Mouse (Mus musculus): Measurements from ENCODE around the gene Olfr623. TPM values are rescaled to one million over a fixed set of nuclear protein-coding genes. Genes with fewer than 3 reads are reported as not detected.

The Olfr623 gene
- not detected in 2 replicates for polyA plus RNA-seq (2016; fragmentation: Nextera tagmentation; extraction: Ambion mirVana)

GRCm38 (mm10) chr7:103663598-103663997 is at the start of gene Olfr623:
TSS of gene Olfr623 (minus strand) at chr7:103663698.
- no peak for DNase-seq (ENCODE audit: low spot score)
- Histone ChIP-seq H3K4me3 (no peak within 1 kb of the TSS), H3K36me3 (no peaks in the 10 kb centered on the region), H3K4me1 (no peaks in the 10 kb centered on the region), H3K27me3 (ENCODE audit: low read depth, poor library complexity, severe bottlenecking) (no peaks in the 10 kb centered on the region), H3K27ac (no peak within 1 kb of the TSS), H3K9me3 (replicated peaks) (no peaks in the 10 kb centered on the region)

- Histone ChIP-seq H3K36me3 (no peaks in the 10 kb centered on the region), H3K27ac (no peak overlapping the region), H3K9me3 (replicated peaks) (no peaks in the 10 kb centered on the region), H3K27me3 (ENCODE audit: low read depth, poor library complexity, severe bottlenecking) (no peaks in the 10 kb centered on the region), H3K4me1 (no peaks in the 10 kb centered on the region), H3K4me3 (no peak overlapping the region)
- DNase-seq (ENCODE audit: low spot score) = no peak
- WGBS = 28% methylated on average over 2 of the region's 2 CpGs
Observed at GRCm38 (mm10) chr7:103712024-103712423, 48.5 kb upstream of the Olfr623 start.

GRCm38 (mm10) chr7:103699469-103699868 is 36.0 kb upstream of the Olfr623 start:
- H3K4me1 ChIP-seq = no peaks in the 10 kb centered on the region
- H3K9me3 ChIP-seq (replicated peaks) = no peaks in the 10 kb centered on the region
- 93% methylated on average over 4 of the region's 4 CpGs for WGBS
- DNase-seq (ENCODE audit: low spot score) = no peak
- H3K27me3 ChIP-seq (ENCODE audit: low read depth, poor library complexity, severe bottlenecking) = no peaks in the 10 kb centered on the region
- no peak overlapping the region for H3K4me3 ChIP-seq
- H3K36me3 ChIP-seq = no peaks in the 10 kb centered on the region
- no peak overlapping the region for H3K27ac ChIP-seq

- Histone ChIP-seq H3K9me3 (replicated peaks) (no peaks in the 10 kb centered on the region), H3K4me3 (no peak within 1 kb of the TSS), H3K36me3 (no peaks in the 10 kb centered on the region), H3K27ac (no peak within 1 kb of the TSS), H3K27me3 (ENCODE audit: low read depth, poor library complexity, severe bottlenecking) (no peaks in the 10 kb centered on the region), H3K4me1 (no peaks in the 10 kb centered on the region)
- no peak for DNase-seq (ENCODE audit: low spot score)
Observed at GRCm38 (mm10) chr7:103682420-103682819, 18.9 kb upstream of the Olfr623 start, which contains the start of gene Olfr625-ps1. TSS of gene Olfr625-ps1 (plus strand) at chr7:103682720.

- Histone ChIP-seq H3K36me3 (no peaks in the 10 kb centered on the region), H3K4me3 (no peak within 1 kb of the TSS), H3K27me3 (ENCODE audit: low read depth, poor library complexity, severe bottlenecking) (no peaks in the 10 kb centered on the region), H3K27ac (no peak within 1 kb of the TSS), H3K4me1 (no peaks in the 10 kb centered on the region), H3K9me3 (replicated peaks) (no peaks in the 10 kb centered on the region)
- WGBS = 97% methylated on average over 2 of the region's 2 CpGs
- no peak for DNase-seq (ENCODE audit: low spot score)
Observed at GRCm38 (mm10) chr7:103671091-103671490, 7.6 kb upstream of the Olfr623 start, which contains the start of gene Olfr624. TSS of gene Olfr624 (minus strand) at chr7:103671191.

GRCm38 (mm10) chr7:103644070-103644469 is 19.4 kb downstream of the Olfr623 start:
- Histone ChIP-seq H3K36me3 (no peaks in the 10 kb centered on the region), H3K9me3 (replicated peaks) (no peaks in the 10 kb centered on the region), H3K27ac (no peak overlapping the region), H3K27me3 (ENCODE audit: low read depth, poor library complexity, severe bottlenecking) (no peaks in the 10 kb centered on the region), H3K4me3 (no peak overlapping the region), H3K4me1 (no peaks in the 10 kb centered on the region)
- 93% methylated on average over 4 of the region's 4 CpGs for WGBS
- no peak for DNase-seq (ENCODE audit: low spot score)

- Histone ChIP-seq H3K4me1 (no peaks in the 10 kb centered on the region), H3K9me3 (replicated peaks) (no peaks in the 10 kb centered on the region), H3K4me3 (no peak within 1 kb of the TSS), H3K27ac (no peak within 1 kb of the TSS), H3K36me3 (no peaks in the 10 kb centered on the region), H3K27me3 (ENCODE audit: low read depth, poor library complexity, severe bottlenecking) (no peaks in the 10 kb centered on the region)
- 82% methylated on average over 1 of the region's 1 CpGs for WGBS
- no peak for DNase-seq (ENCODE audit: low spot score)
Observed at GRCm38 (mm10) chr7:103642602-103643001, 20.9 kb downstream of the Olfr623 start, which contains the start of gene Olfr622. TSS of gene Olfr622 (minus strand) at chr7:103642702.

- no peak overlapping the region for H3K4me3 ChIP-seq
- no peaks in the 10 kb centered on the region for H3K9me3 ChIP-seq (replicated peaks)
- no peaks in the 10 kb centered on the region for H3K36me3 ChIP-seq
- H3K27ac ChIP-seq = no peak overlapping the region
- no peaks in the 10 kb centered on the region for H3K4me1 ChIP-seq
- no peak for DNase-seq (ENCODE audit: low spot score)
- H3K27me3 ChIP-seq (ENCODE audit: low read depth, poor library complexity, severe bottlenecking) = no peaks in the 10 kb centered on the region
Observed at GRCm38 (mm10) chr7:103636795-103637194, 26.7 kb downstream of the Olfr623 start.

GRCm38 (mm10) chr7:103612434-103612833 is 51.1 kb downstream of the Olfr623 start, which contains the start of gene Olfr620:
TSS of gene Olfr620 (minus strand) at chr7:103612534.
- Histone ChIP-seq H3K27ac (no peak within 1 kb of the TSS), H3K4me1 (no peaks in the 10 kb centered on the region), H3K36me3 (no peaks in the 10 kb centered on the region), H3K27me3 (ENCODE audit: low read depth, poor library complexity, severe bottlenecking) (no peaks in the 10 kb centered on the region), H3K9me3 (replicated peaks) (no peaks in the 10 kb centered on the region), H3K4me3 (no peak within 1 kb of the TSS)
- DNase-seq (ENCODE audit: low spot score) = no peak
- WGBS = 88% methylated on average over 2 of the region's 2 CpGs

Other genes with a start within 250 kb of the Olfr623 start
- gene Usp17lc, start 248.6 kb downstream of the Olfr623 start, polyA plus RNA-seq (2016; fragmentation: Nextera tagmentation; extraction: Ambion mirVana) = 0.08 TPM in 1 of 2 replicates, not detected in the other
- gene Olfr605, start 218.3 kb downstream of the Olfr623 start, polyA plus RNA-seq (2016; fragmentation: Nextera tagmentation; extraction: Ambion mirVana) = not detected in 2 replicates
- gene Olfr606, start 214.7 kb downstream of the Olfr623 start, polyA plus RNA-seq (2016; fragmentation: Nextera tagmentation; extraction: Ambion mirVana) = not detected in 2 replicates
- not detected in 2 replicates for gene Olfr607, start 199.5 kb downstream of the Olfr623 start, polyA plus RNA-seq (2016; fragmentation: Nextera tagmentation; extraction: Ambion mirVana)
- gene Olfr608, start 193.8 kb downstream of the Olfr623 start, polyA plus RNA-seq (2016; fragmentation: Nextera tagmentation; extraction: Ambion mirVana) = not detected in 2 replicates
- gene Olfr609, start 165.6 kb downstream of the Olfr623 start, polyA plus RNA-seq (2016; fragmentation: Nextera tagmentation; extraction: Ambion mirVana) = not detected in 2 replicates
- not detected in 2 replicates for gene Olfr610, start 151.6 kb downstream of the Olfr623 start, polyA plus RNA-seq (2016; fragmentation: Nextera tagmentation; extraction: Ambion mirVana)
- not detected in 2 replicates for gene Olfr611, start 142.9 kb downstream of the Olfr623 start, polyA plus RNA-seq (2016; fragmentation: Nextera tagmentation; extraction: Ambion mirVana)
- not detected in 2 replicates for gene Olfr612, start 121.0 kb downstream of the Olfr623 start, polyA plus RNA-seq (2016; fragmentation: Nextera tagmentation; extraction: Ambion mirVana)
- gene Olfr613, start 115.6 kb downstream of the Olfr623 start, polyA plus RNA-seq (2016; fragmentation: Nextera tagmentation; extraction: Ambion mirVana) = not detected in 2 replicates
- not detected in 2 replicates for gene Olfr615, start 107.6 kb downstream of the Olfr623 start, polyA plus RNA-seq (2016; fragmentation: Nextera tagmentation; extraction: Ambion mirVana)
- gene Olfr616, start 94.6 kb downstream of the Olfr623 start, polyA plus RNA-seq (2016; fragmentation: Nextera tagmentation; extraction: Ambion mirVana) = not detected in 2 replicates
- not detected in 2 replicates for gene Olfr617, start 90.6 kb downstream of the Olfr623 start, polyA plus RNA-seq (2016; fragmentation: Nextera tagmentation; extraction: Ambion mirVana)
- gene Olfr618, start 73.6 kb downstream of the Olfr623 start, polyA plus RNA-seq (2016; fragmentation: Nextera tagmentation; extraction: Ambion mirVana) = not detected in 2 replicates
- gene Olfr619, start 63.1 kb downstream of the Olfr623 start, polyA plus RNA-seq (2016; fragmentation: Nextera tagmentation; extraction: Ambion mirVana) = not detected in 2 replicates
- gene Olfr620, start 51.2 kb downstream of the Olfr623 start, polyA plus RNA-seq (2016; fragmentation: Nextera tagmentation; extraction: Ambion mirVana) = not detected in 2 replicates
- gene Olfr622, start 21.0 kb downstream of the Olfr623 start, polyA plus RNA-seq (2016; fragmentation: Nextera tagmentation; extraction: Ambion mirVana) = not detected in 2 replicates
- 0.04 and 0.06 TPM in 2 replicates for gene Olfr624, start 7.5 kb upstream of the Olfr623 start, polyA plus RNA-seq (2016; fragmentation: Nextera tagmentation; extraction: Ambion mirVana)
- gene Olfr625-ps1, start 19.0 kb upstream of the Olfr623 start, polyA plus RNA-seq (2016; fragmentation: Nextera tagmentation; extraction: Ambion mirVana) = not detected in 2 replicates
- not detected in 2 replicates for gene Olfr243, start 51.0 kb upstream of the Olfr623 start, polyA plus RNA-seq (2016; fragmentation: Nextera tagmentation; extraction: Ambion mirVana)
- not detected in 2 replicates for gene Olfr628, start 66.7 kb upstream of the Olfr623 start, polyA plus RNA-seq (2016; fragmentation: Nextera tagmentation; extraction: Ambion mirVana)
- not detected in 2 replicates for gene Olfr629, start 81.2 kb upstream of the Olfr623 start, polyA plus RNA-seq (2016; fragmentation: Nextera tagmentation; extraction: Ambion mirVana)
- gene Olfr630, start 93.6 kb upstream of the Olfr623 start, polyA plus RNA-seq (2016; fragmentation: Nextera tagmentation; extraction: Ambion mirVana) = not detected in 2 replicates
- not detected in 2 replicates for gene Olfr69, start 107.9 kb upstream of the Olfr623 start, polyA plus RNA-seq (2016; fragmentation: Nextera tagmentation; extraction: Ambion mirVana)
- gene Olfr68, start 116.0 kb upstream of the Olfr623 start, polyA plus RNA-seq (2016; fragmentation: Nextera tagmentation; extraction: Ambion mirVana) = not detected in 2 replicates
- not detected in 2 replicates for gene Olfr67, start 128.1 kb upstream of the Olfr623 start, polyA plus RNA-seq (2016; fragmentation: Nextera tagmentation; extraction: Ambion mirVana)
- 172 and 327 TPM in 2 replicates for gene Hbb-bt, start 150.3 kb upstream of the Olfr623 start, polyA plus RNA-seq (2016; fragmentation: Nextera tagmentation; extraction: Ambion mirVana)
- 49.0 and 110 TPM in 2 replicates for gene Hbb-bs, start 164.4 kb upstream of the Olfr623 start, polyA plus RNA-seq (2016; fragmentation: Nextera tagmentation; extraction: Ambion mirVana)
- gene Hbb-bh2, start 176.8 kb upstream of the Olfr623 start, polyA plus RNA-seq (2016; fragmentation: Nextera tagmentation; extraction: Ambion mirVana) = 0.29 TPM in 1 of 2 replicates, not detected in the other
- gene Hbb-bh1, start 179.5 kb upstream of the Olfr623 start, polyA plus RNA-seq (2016; fragmentation: Nextera tagmentation; extraction: Ambion mirVana) = 2,391 and 3,747 TPM in 2 replicates
- gene Hbb-y, start 189.5 kb upstream of the Olfr623 start, polyA plus RNA-seq (2016; fragmentation: Nextera tagmentation; extraction: Ambion mirVana) = 6,719 and 7,575 TPM in 2 replicates
- gene Olfr66, start 222.6 kb upstream of the Olfr623 start, polyA plus RNA-seq (2016; fragmentation: Nextera tagmentation; extraction: Ambion mirVana) = not detected in 2 replicates
- gene Olfr64, start 230.8 kb upstream of the Olfr623 start, polyA plus RNA-seq (2016; fragmentation: Nextera tagmentation; extraction: Ambion mirVana) = not detected in 2 replicates
- not detected in 2 replicates for gene Olfr65, start 239.8 kb upstream of the Olfr623 start, polyA plus RNA-seq (2016; fragmentation: Nextera tagmentation; extraction: Ambion mirVana)

Data from limb, embryonic 10.5 days (tissue).